Mouse (Mus musculus) forelimb bud, embryonic 11.5 days (tissue): Measurements from ENCODE around the gene Zfp385a.
A peak's percentile ranks its signal among the peaks of the same experiment; 100 is the strongest.

Experiments used
- DNase-seq: peaks from one replicate; pipeline ENCODE4 v3.0.0-alpha.2; 2012; ENCODE audit warnings: low read depth, low spot score

Gene Zfp385a

DNA sequence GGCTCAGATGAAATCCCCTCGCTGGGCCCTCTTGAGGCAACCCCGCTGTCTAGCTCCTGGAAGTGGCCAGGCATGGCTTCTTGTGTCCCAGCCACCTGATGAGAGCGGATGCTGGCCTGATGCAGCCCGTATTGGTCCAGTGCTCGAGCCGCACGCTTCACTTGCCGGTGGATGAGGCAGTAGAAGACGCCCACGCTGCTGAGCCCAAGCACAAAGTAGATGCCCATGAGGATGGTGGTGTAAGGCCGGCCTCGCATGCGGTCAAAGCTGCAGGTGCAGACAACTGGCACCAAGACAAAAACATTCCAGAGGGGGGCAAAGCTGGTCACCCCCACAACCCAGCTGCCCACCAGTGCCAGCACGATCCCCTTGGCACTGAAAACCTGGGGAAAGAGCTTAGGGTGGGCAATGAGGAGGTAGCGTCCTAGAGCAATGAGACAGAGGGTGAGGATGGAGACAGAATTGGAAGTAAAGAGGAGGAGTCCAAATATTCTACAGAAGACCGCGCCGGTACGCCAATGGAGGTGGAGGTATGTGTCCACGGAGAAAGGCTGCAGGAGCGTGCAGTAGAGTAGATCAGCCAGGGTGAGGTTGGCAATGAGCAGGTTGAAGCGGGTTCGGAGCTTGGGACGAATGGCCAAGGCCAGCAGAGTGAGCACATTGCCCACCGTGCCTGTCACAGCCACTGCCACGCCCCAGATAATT is 30.9 kb downstream of the Zfp385a start:
- no peak for DNase-seq

DNA sequence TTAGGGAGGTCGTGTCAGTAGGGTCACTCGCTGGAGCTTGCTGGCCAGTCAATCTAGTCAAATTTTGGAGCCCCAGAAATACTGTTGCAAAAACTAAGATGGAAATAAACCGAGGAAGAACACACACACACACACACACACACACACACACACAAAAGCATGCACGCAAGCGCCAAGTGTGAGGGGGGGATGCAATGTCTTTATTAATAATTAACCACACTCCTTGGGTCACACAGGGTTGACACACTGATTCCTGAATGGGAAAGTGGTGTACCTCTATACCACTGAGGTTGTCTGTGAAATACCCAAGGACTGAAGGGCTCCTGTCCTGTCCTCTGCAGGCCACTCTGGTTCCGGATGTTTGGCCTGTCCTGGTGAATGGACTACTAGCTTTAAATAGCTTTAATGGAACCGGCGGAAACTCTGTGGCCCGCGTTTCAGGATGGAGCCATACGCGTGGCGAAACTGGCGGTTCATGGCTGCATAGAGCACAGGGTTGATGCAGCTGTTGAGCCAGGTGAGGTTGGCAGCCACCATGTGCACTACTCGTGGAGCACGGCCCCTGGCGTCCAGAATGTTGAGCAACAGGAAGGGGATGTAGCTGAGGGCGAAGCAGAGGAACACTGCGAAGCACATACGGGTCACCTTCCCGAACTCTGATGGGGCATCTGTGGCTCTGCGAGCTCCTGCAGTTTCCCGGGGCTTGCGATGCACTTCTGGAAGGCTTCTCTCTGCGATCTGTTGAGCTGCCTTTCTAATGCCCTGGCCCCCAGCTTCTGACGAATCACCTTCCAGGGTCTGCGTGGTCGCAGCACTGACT is 31.6 kb downstream of the Zfp385a start:
- DNase-seq = no peak

DNA sequence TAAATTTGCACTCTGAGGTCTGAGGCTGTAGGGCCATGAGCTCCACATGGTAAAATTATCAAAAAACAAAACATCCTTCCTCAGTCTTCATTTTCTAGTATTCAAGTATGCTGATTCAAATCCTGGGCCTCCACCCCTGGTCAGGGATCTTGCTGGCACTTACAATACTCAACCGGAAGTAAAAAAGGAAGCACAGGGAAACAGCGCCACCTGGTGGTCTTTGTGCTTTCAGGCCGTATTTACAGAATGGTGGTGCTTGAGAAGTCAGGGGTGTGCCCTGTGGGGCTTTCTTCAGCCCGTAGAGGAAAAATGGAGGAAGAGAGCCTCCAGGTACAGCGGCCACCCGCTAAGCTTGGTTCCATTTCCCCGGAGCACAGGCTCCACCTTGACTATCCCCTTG is 32.8 kb downstream of the Zfp385a start:
- peak; percentile 98 for DNase-seq

DNA sequence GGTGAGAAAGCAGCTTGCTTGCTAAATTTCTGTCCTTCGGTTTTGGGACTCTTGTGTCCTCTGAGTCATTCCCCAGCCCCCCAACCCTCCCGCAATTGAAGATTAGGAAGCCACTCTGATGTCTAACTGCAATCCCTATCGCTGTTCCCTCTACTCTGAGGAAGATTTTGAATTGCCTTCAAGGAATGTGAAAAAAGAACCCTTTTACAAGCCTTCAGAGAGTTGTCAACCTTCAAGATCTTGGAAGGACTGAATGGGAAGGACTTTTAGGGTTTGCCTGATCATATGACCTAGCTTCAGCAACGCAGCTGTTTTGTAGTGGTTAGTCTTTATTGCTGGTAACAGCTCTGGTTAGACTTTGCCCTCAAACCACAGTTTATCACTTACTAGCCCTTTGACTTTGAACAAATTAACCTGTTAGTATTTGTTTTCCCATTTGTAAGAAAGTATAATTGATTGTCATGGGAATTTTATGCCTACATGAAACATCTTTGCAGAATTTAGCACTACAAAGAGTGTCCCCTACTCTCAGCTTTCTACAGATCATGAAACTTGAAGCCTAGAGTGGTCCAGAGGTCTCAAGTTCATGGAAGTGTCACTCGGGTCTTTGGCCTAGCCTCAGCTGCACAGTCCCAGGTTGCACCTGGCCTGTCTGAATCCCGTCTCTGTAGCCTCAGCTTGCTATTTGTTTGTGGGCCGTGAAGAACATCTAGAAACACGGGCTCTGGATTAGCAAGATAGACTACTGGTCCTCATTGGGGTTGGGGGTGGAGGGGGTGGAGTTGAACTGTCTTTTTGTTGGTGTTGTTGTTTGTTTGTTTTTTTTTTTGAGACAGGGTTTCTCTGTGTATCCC is 33.9 kb downstream of the Zfp385a start:
- no peak for DNase-seq

DNA sequence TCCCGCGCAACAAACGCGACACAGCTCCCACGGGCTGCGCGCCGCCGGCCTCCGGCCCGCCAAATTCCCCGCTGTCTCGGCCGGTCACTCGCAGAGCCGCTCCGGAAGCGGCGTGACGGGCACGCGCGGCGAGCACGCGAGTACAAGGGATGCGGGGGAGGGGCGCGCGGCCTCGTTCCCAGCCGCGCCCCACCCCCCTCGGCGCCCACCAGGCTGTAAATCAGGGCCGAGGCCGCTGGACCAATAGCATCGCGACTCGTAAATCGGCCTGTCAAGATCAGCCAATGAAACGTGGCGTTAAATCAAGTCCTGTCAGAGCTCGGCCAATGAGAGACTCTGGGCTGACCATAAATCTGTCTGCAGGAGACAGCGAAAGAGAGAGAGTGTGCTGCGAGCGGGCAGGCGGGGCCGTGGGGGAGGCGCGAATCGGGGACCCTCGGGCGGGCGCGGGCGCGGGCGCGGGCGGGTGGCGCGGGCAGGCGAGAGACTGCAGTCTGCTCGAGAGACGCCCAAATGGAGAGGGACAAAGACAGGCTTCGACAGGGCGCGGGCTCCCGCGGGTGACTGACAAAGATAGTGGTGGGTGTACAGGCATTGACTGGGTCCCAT is 34.7 kb downstream of the Zfp385a start:
- DNase-seq = peak; percentile 99

DNA sequence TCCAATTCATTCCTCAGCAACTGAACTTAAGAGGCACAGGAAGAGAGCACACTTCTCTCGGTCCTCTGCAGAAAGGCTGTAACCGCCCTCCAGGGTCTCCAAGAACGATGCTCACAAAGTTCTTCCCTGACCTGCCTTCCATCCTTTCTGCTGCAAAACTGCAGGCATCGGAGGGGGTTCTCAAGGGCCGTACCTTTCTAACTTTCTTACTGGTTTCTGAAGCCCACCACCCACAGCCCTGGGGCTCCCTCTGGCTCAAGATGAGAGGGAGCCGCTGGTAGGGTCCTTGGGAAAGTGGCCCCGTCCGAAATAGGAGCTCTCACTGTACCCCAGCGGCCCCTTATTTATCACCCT is 35.3 kb downstream of the Zfp385a start:
- DNase-seq = no peak

DNA sequence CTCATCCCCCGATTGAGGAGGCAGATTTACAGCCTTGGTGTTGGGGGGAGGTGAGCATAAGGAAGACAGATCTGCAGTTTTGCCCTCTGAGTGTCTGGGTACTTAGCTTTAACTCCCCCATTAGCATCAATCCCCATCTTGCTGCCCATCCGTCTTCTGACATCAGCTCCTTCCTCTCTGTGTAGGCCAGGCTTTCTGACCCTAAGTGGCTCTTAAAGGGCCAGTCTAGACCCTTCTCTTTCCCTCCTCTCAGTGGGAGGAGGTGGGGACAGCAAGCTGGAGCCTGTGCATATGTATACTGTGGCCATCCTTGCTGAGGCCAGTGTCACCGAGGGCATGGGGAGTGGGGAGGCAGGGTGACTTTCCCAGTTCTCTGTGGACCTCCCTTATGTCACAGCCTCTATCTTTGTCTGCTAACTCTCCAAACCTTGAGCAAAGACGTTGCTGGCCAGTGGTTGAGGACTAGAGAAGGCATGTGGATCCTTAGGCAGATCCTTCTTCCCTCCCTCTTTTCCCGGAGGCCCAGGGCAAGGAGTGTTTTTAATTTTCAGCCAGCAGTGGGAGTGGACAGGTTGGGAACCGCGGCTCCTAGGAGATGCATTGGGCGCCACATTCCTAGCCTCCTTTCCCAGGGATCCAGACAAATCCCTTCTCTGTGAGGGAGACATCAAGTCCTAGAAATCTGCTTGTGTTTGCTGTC is 35.8 kb downstream of the Zfp385a start:
- no peak for DNase-seq

DNA sequence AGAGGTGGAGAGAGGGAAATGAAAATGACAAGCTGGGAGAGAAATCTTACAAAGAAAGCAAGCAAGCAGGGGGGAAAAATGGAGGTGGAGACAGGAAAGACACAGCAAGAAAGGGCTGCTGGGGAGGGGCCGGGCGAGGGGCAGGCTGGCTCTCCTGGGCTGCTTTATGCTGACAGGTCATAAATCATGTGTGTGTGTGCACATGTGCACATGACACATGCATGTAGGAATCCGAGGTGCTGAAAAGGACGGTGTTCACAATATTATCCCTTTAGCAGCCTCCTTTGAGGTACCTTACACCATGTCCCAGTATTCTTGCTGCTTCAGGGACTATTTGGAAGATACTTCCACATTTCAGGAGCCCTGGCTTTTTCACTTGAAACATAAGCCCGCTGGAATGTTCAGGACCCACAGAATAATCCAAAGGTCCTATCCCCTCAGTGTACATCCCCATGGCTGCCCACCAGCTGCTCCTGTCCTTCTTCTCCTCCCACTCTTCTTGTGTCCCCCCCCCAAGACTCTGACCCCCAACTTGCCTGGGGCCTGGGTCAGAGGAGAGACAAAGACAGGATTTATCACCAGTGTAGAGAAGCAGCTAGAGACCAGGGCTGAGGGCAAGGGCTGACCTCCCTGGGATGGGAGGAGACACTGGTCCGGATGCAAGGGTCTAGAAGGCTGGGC is 37.4 kb downstream of the Zfp385a start:
- peak; percentile 76 for DNase-seq

DNA sequence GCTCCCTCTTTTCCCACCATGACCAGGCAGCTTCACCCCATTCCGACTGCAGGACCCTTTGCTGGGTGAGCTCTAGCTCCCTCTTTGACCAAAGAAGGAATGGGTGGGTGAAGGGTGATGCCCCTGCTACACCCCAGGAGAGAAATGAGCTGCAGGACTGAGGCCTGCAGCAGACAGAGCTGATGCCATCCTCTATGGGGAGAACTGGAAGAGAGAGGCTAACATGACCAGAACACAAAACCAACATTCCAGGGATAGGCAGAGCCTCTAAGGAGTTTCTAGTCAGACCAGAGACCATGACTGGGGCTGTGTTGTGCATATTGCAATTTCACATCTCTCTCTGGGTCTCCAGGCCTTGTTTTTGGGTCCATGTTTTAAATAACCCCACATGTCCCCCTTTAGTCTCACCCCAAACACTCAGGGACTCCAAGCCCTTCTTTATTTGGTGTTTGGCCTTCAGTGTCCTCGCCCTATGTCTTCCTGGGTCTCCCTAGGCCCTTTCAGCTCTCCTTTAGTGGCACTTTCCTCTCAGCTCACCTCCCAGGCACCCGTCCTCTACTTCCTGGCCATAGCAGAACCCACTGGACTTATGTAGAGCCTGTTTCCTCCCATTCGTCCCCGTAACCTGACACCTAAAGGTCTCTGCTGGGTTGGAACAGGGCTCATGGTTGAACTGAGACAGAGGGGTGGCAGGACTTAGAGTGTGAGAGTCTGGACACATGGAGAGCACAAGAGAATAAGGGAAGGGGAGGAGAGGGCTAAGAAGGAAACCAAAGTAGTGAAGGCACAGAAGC is 38.1 kb downstream of the Zfp385a start:
- DNase-seq = no peak

DNA sequence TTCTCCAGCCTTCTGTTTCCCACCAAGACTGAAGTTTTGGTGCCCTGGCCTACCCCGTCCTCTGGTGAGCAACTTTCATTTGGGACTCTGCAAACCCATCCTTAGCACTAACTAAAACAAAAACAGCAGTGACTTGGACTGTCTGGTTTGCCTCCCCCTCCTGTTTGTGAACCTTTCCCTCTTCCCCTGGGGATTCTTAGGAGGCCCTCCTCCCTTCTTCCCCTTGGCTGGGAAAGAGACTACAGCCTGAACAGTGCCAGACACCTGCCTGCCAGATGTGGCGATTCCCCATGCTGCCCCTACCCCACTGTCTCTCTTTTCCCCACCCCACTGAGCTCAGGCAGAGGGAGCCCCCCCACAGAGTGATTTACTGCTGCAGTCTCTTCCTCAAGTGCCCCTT is 38.8 kb downstream of the Zfp385a start:
- DNase-seq = peak; percentile 82

DNA sequence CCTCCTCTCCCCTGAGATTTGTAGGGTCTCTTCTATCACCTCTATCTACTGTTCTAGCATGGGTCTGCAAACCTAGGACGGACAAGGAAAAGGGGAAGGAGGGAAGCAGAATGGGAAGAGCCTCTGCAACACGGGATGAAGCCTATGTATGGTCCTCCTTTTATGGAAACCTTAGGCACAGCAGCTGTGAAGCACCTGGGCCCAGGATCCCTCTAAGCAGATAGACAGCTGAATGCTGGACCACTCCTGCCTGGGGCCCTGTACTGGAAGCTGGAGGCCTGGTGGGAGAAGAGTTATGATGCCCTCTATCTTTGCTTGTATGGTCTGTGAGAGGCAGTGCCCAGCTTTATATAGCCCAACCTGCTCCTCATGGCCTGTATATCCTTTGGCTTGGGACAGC is 39.3 kb downstream of the Zfp385a start:
- no peak for DNase-seq

DNA sequence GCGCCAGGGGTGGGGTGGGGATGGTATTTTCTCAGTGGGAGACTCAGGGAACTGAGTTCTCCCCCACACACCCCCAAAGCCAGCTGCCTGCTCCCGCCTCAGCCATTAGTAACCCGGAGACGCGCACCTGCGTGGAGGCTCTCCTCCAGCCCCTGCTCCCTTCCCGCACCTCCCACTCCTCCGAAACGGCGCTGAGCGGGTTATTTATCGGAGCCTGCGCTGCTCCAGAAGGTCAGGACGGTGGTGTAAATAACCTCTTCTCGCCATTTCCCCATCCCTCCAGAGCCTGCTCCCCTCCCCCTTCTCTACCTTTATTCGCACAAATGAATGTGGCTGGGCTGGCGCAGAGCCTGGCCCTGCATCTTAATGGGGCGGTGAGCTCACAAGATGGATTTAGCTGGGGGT is 39.8 kb downstream of the Zfp385a start:
- peak; percentile 77 for DNase-seq

DNA sequence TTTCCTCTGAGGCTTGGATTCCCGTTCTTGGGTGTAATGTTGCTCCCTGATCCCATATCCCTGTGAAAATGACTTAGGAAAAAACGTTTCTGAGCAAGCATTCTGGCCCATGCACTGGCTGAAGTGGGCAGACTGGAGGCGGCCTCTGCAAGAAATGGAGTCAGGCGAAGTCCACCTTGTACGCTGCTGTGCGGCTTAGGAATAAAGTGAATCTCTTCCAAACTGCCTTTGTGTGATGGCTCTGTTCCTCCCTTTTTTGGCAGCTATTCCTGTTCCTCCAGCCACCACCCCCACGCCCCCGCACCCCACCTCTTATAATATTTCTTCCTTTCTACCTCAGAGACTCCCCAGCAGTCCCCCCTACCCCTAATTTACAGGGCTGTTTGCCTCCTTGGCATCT is 40.2 kb downstream of the Zfp385a start:
- DNase-seq = no peak

DNA sequence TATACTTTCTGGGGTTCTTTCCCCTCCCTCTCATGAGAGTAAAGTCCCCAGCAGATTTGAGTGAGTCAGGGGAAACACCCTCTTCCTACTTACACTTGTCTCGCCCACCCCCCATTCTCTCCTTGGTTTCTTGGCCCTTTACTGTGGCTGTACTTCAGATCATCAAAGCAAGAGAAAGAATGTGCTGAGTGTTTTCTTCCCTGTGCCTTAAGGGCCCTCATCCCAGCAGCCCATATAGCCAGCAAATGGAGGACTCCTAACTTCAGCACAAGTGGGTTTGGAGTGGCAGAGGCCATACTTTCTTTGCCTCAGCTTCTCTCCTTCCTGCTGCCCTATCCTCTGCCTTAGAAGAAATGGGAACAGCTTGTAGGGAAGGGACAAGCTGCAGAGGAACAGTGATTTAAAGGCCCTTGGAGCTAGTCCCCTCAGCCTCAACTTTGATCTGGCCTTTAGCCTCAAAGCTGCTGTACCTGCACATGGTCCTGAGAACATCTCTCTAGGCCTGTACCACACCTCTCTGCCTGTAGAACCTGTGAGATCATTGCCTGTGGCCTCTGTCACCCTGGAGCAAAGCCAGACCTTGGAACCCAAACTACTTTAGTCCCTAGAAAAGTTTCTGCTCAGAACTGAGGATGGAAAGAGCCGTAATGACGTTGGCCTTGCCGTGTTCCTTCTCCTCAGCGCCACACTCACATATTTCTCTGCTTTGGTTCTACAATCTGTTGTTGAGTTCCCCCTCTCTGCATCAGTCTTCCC is 40.9 kb downstream of the Zfp385a start:
- DNase-seq = no peak

DNA sequence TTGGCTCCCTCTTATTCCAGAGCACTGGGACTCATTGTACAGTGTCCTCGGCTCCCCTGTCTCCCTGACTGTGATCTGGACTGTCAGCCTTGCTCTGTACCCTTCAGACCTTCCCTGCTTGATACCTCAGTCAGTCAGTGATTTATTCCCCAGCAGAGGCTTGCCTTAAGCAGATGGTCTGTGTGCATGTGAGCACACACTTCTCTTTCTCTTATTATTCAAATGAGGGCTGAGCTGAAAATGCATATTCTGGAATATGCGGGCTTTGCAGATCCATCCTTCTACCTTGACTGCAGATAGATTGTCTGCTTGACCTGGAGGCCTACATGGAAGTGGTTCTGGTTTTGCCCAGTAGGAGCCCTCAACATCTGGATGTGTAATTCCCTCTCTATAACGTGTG is 41.9 kb downstream of the Zfp385a start:
- DNase-seq = no peak

DNA sequence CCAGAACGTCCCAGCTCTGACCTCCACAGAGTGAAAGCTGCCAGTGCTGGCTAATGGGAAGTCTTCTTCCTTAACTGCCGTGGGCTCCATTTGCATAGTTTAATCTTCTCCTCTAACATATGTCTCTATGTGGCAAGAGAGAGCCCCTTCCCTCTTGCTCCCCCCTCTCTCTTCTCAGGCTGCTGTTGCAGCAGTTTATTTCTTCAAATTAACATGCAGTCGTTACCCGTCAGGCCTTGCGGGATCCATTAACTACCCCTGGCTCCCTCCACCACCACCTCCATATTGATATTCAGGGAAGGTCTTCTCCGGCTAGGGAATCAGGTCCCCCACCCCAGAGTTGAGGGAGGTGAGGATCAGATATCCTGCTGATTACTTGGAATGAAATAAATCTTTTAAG is 42.6 kb downstream of the Zfp385a start:
- no peak for DNase-seq

DNA sequence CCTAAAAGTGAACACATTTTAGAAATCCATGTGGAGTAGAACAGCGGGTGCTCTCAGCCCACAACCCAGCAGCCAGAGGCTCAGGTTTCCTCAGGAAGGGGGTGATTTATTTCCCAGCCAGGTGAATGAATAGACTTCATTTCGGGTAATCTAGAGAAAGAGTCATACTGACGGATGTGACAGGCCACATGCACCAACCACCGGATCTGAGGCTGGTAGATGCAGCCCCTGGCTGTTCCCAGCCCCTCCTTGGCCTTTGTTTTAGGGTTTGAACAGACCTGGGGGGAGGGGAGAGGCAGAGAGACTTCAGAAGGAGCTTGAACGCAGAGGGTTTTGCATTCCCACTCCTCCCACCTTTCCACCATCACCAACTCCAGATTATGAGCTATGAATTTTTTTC is 44.0 kb downstream of the Zfp385a start:
- peak; percentile 83 for DNase-seq

DNA sequence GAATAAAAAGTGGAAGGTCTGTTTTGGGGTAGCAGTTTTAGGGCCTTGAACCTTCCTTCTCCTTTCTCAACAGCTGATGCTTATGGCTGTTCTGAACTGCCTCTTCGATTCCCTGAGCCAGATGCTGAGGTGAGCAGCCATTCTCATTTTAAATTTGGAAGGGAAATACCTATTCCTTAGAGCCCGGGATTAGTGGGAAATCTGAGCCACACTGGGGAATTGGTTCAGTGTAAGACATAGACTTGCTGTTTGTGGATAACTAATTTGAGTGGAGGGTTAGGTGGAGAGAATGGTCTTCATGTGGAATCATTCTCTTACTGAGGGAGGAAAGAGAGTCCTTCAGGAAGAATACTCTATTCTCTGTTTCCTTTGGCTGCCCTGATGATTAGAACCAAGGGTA is 45.2 kb downstream of the Zfp385a start:
- no peak for DNase-seq

DNA sequence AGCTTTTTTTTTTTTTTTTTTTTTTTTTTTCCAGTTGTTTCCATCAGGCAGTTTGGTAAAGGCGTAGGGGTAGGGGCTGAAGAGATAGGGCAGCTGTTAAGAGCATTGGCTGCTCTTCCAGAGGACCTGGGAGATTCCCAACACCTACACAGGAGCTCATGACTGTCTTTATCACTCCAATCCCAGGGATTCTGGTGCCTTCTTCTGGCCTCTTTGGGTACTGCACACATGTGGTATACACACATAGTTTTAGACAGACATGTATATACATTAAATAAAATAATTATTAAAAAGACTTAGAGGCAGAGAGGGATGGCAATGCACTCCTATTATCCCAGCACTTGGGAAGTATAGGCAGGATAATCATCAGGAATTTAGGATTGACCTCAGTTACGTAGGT is 46.5 kb downstream of the Zfp385a start:
- DNase-seq = no peak
